Mouse (Mus musculus): ENCODE measurements around the gene Fggy.

Fggy gene

DNA sequence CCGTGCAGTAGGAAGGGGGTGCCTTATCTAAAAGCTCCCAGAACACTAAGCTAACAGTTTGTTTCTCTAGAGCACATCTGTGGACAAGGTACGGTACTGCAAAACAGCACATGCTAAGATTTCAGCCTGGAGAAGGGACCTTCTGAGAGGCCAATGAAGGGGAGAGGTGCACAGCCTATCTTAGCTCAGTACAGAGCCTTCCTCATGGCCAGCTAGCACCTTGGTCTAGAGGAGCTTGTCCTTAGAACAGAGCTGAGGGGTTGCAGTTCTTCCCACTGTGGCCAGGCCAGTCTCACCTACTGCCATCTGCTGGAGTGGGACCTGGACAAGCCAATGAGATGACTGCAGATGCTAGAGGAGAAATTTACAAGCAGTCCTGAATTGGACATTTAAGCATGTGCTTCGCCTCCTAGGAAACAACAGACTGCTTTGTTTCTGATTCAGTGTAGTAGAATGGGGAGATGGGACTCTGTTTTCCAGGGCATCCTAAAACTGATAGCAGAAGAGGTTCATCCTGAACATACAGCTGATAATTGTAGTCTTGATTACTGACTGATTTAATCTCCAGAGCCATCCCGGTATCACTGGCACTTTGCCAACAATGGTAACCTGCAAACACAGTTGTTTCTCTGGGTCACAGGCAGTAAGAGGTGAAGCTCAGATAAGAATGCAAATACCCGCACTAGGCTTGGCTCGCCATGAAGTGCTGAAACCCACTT lies 305.6 kb downstream of the Fggy start:
- no peak for DNase-seq

DNA sequence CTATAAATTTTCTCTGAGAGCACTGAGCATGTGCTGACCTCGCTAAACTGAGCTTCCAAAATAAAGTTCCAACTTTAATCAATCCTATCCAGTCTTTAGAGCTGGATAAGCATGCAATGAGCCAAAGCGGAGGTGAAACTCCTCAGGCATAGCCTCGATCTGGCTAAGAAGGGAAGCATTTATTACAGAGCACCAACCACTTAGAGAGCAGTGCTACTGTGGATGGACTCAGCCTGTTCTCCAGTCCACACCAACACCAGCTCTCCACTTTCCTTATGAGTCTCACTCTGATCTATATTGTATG lies 306.1 kb downstream of the Fggy start:
- DNase-seq: no peak

DNA sequence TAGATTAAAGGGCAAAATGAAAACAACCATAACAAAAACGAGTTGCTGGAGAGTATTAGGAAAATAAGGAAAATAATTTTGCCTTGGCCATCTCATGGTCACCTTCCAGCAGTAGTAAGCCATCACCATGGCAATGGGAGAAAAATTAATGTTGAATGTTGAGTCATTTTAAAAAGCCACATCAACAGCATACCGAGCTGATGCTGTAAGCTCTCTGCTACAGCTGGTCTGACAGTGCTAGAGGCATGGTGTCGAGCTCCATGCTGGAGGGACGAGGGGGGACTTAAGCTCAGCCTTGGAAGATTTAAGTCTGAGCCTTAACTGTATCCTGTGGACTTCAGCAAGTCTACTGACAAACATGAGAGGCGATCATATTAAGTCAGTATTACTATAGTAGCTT lies 307.9 kb downstream of the Fggy start:
- DNase-seq: no peak

DNA sequence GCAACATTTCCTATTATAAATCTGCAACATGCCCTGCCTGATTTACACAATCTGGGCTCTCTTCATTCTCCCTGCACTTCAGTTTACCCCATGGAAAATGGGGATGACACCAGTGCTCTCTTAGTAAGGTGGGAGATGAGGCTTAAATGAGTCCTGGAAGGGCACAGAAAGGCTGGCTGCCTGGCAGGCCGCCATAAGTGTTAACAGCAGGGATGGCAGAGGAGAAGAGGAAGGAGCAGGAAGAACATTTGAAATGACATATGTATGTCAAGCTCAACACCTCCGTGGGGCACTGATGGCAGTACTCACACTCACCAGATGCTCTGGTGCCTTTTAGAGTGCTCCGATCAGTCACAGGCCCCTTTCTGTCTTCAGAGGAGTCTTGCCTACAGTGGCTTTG lies 308.6 kb downstream of the Fggy start:
- no peak for DNase-seq

DNA sequence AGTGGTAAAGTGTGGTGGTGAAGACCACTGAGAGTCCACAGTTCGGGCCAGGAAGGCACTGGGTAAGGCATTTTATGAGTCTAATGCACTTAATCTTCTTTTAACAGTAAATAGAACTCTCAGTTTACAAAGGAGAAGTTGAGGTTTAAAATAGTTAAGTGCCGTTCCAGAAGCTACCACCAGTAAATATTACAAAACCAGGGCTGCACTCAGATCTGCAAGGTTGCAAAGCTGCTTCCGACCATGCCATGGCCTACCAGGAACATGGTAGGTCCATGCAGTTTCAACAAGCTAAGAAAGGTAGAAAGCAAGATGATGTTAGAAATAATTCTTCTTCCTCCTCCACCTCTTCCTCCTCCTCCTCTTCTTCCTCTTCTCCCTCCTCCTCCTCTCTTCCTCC lies 309.8 kb downstream of the Fggy start:
- no peak for DNase-seq

DNA sequence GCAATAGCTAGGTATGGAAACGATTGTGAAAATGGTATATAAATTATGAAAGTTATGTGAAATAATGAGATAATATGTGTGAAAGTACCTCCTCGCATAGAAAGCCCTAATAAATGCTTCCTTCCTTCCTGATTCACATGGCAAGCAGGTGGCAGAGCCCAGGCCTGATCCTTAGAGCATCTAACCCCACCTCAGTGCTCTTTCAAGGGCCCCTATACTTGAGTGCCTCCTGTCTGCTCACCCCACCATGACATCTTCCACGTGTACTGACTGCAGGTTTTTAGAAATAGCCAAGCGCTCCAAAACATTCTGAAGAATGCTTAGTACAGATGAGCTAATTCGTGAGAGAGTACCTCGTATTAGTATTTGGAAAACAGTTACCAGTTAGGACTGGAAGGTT lies 311.0 kb downstream of the Fggy start:
- no peak for DNase-seq

DNA sequence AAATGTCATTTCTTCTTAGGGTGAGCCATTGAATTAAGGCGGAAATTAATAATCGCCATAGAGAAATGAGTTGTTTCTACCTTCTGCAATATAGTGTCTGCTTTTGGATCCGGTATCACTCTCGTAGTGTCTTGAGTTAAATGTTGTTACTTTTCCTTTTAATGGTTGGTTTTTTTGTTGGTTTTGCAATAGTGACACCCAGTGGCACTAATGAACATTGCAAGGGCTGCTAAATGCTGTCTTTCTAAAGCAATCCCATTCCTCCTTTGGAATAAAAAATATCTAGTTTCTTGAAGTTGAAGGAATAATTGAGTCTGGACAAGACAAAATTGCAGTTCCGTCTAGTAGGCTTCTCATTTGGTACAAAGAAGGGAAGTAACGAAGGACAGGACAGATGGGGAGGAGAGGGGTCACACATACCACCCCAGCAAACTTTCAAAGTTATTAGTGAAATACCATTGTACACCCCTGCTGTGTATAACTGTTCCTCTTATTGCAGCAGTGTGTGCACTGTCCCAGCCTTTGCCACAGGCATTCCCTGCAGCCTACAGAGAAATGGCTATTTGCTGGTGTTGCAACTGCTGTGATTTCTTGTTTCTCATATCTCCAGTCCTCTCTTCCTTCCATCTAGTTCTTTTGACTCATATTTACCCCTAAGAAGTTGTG lies 314.0 kb downstream of the Fggy start:
- peak in 1 of 2 experiments; percentile 18 for DNase-seq

DNA sequence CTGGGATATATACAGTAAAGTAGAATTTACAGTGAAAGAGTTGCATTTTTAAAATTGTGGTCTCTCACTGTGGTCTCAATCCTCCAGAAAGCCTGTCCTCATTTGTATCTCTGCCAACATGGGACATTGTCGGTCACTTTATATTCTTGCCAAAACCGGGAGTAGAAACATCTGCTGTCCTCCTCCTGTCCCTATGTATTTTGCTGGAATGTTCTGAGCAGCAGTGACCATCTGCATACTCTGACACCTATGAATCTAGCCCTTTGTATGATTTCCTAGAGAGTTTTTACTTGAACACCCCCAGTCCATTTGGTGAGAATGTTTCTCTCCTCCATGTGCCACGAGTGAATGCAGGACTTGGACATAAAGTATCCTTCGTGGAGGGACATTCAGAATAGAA lies 318.6 kb downstream of the Fggy start:
- DNase-seq: no peak

DNA sequence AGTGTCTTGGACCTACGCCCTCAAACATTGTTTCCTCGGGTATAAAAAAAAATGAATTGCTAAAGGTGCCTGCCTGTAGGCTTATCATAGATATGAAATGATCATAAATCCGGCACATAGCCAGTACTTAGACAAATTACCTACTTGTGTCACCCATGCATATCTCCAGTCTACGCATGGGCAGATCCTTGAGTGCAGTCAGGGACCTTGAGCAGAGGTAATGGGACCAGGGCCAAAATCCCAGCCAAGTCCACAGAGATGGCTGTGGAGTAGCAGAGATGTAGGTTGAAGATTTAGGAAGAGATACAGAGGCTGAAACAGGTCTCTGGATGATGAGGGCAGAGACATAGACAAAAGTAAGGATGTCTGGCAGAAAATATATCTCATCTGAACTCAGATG lies 320.1 kb downstream of the Fggy start:
- DNase-seq: no peak

DNA sequence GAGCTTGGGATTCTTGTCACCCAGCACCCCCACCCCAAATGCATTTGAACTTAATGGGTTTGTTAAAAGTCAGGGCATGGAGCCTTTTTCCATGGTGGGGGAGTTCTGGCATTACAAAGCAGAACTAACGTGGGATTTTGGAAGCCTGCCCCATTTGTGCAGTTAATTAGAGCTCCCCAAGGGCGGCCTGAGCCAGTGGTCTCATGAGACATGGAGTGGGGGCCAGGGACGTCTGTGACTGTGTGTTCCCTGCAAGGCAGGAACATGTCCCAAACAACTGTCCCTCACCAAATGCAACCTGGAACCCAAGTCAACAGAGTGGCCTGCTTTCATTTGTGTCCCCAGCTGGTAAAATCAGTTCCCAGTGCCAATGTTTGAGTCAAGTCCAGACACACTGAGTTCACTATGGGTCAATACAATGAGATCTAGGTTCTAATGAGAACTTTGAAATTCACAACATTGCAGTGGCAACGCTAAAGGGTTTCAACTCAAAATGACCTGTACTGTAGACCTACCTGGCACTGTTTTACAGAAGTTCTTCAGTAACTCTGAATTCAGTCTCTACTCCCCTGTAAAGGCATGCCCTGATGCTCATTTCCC lies 324.5 kb downstream of the Fggy start:
- DNase-seq: no peak

DNA sequence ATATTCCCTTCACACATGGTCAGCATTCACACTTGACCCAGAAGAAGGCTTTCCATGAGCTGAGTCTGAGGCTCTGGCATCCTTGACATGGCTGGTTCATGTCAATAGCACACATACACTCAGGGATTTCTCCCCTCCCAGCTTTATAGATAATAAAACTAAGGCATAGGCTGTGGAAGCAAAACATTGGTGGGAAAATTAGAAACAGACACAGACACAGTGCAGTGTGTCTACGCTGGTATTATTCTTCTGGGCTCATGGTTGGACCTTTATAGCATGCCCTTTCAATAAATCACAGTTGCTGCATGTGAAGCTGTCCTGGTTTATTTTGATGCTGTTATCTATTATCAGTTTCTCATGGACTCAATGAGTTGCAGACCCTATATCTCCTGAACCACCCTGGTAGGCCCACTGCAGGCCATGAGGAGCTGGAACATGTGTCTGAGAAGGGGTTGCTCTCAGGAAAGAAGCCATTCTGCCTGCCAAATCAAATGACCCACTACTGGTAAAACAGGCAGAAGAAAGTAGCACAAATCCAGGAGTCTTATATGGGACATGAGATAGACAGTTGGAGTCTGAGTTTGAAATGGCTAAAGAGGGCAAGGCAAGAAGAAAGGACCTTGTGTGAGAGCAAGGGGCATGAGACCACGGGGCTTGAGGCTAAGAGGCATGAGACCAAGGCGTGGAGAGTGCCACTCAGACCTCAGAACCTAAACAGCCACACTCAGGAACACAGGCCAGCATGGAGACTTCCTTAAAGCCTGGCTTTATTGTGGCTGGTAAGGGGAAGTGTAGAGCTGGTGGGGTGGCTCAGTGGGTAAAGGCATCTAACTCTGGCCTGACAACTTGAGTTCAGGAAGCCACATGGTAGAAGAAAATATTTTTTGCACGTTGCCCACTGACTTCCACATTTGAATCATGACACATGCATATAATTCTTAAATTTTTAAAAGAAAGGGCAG lies 327.2 kb downstream of the Fggy start:
- no peak for DNase-seq

DNA sequence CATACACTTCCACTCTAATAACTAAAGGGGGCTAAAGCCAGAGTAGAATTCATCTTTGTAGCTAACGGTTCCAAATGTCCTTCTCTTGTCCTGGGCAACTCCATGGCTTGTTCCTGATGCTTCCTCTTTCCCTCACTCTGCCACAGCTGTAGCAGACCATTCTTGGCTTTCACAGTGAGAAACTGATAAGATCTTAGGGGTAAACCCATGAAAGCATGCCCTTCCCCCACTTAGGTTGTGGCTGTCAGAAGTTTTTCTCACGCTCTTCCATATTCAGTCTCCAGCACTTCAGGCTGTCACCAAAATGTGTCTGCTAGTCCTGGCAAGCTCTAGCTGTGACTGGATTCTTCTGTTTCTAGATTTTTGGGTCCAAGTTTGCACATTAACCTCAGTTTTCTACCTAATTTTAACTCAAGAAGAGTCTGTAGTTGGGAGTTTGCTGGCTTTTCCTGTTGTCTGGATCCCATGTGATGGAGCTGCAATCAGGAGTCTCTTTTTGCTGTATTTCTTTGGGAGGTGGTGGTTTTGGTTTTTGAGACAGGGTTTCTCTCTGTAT lies 338.0 kb downstream of the Fggy start:
- no peak for DNase-seq

DNA sequence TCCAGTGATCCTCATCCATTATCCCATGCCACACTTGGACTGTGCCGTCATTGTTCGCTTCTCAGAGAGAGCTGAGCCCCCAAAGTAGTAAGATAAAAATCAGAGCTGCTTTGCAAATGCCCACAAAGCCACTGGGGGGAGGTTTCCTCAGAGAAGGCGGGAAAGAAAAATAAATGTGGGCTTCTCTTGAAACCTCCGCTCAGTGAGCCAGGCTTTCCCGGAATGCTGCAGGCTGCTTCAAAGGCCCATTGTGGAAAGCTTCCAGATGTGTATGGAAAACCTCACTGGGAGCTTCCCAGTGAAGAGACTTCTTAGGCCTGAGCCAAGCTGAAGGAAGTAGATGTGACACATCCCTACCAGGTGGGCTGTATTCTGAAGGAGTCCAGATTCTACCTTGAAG lies 339.3 kb downstream of the Fggy start:
- DNase-seq: no peak

DNA sequence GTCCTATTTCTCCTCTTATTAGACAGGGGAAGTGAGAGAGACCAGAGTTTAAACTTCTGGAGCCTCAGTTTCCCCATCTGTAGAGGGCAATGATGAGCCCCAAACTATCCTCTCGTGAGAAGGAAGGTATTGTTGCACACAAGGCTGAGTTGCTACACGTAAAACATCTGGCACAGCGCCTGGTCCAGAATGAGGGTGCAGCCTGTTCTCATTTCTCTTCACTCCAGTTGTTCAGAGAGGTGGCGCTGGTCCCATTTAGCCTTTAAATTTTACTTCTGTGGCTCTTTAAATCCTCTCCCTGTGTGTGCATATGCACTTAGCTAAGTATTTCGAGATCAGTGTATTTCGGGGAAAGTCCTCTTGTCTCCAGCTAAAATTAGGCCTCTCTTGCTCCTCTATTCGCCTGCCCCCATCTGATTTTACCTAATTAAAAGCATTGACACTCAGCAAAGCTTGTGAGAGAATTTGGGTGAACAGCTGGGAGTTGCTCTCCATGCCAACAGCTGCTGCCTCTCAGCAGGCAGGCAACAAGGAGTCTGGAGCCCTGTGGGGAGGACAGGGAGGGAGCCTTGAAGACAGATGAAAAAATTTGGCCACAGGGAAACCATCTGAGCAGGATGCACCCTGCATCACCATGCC lies 340.0 kb downstream of the Fggy start:
- DNase-seq: no peak

DNA sequence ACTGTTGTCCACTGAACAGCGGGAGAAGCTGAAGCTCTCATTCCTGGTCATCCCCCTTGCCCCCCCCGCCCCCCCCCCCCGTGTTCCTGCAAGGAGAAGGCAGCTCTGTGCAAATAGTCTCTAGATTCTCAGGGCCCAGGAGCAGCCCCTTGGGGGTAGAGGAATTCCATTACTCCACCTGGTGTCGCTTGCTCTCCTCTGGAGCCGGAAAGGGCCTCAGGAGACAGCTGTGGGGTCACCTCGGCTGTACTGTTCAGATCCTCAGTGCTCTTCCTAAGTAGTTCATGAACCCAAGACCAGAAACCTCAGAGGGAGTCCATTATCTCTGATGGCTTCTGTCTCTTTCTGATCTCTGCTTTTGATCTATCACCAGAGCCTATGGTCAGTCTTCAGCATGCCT lies 341.4 kb downstream of the Fggy start:
- no peak for DNase-seq

DNA sequence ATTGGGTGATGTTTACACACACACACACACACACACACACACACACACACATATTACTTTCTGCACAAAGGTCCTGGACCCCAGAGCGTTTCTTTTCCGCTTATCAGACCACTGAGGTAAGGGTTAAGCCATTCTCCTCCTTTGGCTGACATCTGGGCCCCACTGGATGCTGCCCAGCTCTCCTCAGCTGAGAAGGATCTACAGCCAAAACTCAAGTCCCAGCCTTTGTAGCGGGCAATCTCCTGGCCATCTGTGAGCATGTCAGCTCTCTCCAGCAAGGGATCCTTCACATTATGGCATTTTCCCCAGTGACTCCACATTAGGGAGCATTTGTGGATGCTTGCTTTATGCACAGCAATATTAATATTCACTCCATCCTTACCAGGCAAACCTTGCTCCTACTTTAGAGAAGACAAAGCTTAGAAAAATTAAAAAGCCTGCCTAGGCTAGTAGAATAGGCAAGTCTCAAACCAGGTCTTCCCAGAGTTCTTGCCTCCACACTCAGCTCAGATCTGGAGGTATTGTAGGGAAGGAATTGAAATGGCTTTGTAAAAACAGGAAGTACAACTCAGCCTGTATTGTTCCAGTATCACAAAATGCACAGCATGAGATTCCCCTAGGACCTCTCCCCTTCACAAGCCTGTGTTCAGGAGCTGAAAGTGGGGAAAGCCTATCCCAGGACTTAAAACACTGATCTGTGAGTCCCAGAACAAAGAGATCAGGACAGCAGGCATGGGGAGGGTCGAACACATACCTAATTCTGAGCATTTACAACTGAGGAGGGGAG lies 342.8 kb downstream of the Fggy start:
- no peak for DNase-seq

DNA sequence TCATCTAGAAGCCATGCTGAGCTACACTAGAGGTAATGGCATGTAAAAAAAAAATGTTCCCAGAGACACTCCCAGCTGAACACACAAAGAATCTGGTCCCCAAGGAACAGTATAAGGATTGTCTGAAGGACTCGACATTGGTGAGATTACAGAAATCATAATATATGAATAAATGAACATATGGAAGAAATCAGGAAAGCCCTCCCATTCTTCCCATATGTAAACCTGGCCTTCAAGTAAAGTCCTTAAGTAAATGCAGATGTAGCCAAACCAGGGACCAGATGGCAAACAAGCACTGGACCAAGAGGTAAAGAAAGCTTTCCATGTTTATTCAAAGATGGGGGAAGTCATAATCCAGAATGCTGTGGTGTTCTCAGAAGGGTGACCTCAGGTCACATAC lies 343.5 kb downstream of the Fggy start:
- no peak for DNase-seq

DNA sequence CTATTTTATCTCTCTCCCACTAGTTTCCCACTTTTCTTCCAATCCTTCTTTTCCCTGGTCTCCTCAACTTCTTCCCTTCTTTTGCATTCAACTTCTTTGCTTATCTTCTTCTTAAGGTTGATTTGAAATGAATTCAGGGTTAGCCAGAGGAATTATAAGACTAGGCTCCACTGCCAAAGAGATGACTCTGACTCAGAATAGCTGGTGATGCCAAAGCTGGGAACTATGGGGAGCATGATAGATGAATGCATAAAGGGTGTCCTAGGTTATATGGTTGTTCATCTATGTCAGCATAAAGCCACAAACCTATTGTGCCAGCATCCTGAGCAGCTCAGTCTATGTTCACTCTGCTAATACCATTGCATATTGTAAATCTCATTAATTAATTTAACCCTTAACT lies 348.8 kb downstream of the Fggy start:
- DNase-seq: no peak

DNA sequence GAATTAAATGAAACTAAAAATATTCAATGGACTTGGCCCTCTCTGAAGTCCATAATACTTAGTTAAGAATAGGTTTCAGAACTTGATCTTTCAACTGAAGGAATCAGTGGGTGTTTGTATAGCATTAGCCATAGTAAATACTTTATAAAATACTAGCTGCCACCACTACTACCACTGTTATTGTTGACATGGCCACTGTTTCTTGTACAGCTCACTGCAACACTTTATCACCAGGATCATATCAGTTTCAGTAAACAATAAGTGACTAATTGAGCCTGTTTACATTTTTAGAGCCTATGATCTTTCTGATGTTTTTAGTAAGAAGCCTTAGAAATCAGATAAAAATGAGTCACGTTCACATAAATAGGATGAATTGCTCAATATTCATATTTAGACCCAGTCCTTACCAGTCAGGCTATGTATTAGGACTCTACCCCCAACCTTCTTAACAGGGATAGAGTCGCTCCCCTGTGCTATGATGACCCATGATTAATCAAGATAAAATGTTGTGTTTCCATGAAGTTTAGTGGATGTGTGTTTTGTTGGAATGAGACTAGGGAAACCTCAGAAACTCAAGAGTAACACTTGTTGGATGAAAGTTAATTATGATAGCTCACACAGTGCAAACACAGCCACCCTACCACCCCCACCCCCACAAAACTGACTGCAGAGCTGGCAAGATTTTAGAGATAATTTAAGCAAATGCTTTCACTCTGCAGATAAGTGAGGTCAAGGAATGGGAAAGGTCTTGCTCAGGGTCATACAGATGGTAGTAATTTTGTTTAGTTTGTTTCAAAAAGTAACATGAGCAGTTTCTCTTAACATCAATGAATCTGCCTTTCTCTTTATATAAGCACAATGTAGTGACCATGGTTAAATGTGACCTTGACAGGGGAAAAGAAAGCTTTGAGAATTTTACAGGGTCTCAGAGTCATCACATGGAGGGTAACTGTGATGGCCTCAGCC lies 352.7 kb downstream of the Fggy start:
- no peak for DNase-seq

DNA sequence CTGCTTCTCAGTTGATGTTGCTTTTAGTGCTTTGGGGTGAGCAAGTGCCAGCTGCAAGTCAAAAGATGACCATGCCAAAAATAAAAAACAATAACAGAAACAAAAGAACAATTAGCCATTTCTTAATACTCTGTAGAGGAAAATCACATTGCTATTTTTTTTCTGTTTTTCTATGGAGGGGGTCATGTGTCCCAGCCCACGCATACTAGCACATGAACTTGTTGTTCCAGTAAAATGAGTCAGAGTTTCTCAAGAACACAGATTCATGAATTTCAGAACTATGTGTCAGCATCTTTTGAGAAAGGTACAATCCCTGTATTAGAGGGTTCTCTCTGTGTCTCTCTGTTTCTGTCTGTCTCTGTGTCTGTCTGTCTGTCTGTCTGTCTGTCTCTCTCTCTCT lies 355.7 kb downstream of the Fggy start:
- no peak for DNase-seq
